Mouse (Mus musculus) adrenal gland (tissue): ENCODE data around the gene 1110002E22Rik.

Experiments
- intact Hi-C: fragments of 180-260 bp; cut with DNase I; formaldehyde crosslinking; loops from one replicate; pipeline ENCODE4 v1.15.1; 2025

The 1110002E22Rik gene

GRCm38 (mm10) chr3:138105056-138105455 is 40.2 kb downstream of the 1110002E22Rik start:
- intact Hi-C loops = no loop called here

GRCm38 (mm10) chr3:138106887-138107286 is 42.0 kb downstream of the 1110002E22Rik start:
- intact Hi-C loops = no loop called here

GRCm38 (mm10) chr3:138110910-138111782 is 46.3 kb downstream of the 1110002E22Rik start:
- intact Hi-C loops = no loop called here

- intact Hi-C loops = no loop called here
Observed at GRCm38 (mm10) chr3:138114106-138114505, 49.3 kb downstream of the 1110002E22Rik start.

- intact Hi-C loops = no loop called here
Observed at GRCm38 (mm10) chr3:138116871-138117270, 52.0 kb downstream of the 1110002E22Rik start.

- intact Hi-C loops = no loop called here
Observed at GRCm38 (mm10) chr3:138118392-138118791, 53.5 kb downstream of the 1110002E22Rik start.

- intact Hi-C loops = no loop called here
Observed at GRCm38 (mm10) chr3:138118831-138119230, 54.0 kb downstream of the 1110002E22Rik start.

- intact Hi-C loops = no loop called here
Observed at GRCm38 (mm10) chr3:138119444-138120105, 54.7 kb downstream of the 1110002E22Rik start.

GRCm38 (mm10) chr3:138121461-138121860 is 56.6 kb downstream of the 1110002E22Rik start:
- intact Hi-C loops = no loop called here

- intact Hi-C loops = no loop called here
Observed at GRCm38 (mm10) chr3:138123842-138124241, 59.0 kb downstream of the 1110002E22Rik start.

- intact Hi-C loops = no loop called here
Observed at GRCm38 (mm10) chr3:138129110-138129509, 64.3 kb downstream of the 1110002E22Rik start.

- intact Hi-C loops = no loop called here
Observed at GRCm38 (mm10) chr3:138130692-138131091, 65.8 kb downstream of the 1110002E22Rik start.
